Mouse (Mus musculus) embryonic facial prominence, embryonic 12.5 days (tissue): ENCODE measurements around the gene Ptk6. TPM values are rescaled to one million over a fixed set of nuclear protein-coding genes. Genes with fewer than 3 reads are reported as not detected.

ENCODE experiments used
- ATAC-seq: fragments of 200-750 bp; cut with Nextera tagmentation; 2 replicates; pipeline ENCODE4 v1.8.0; 2017; ENCODE audit not compliant: insufficient number of reproducible peaks, insufficient read depth, low FRiP score, low TSS enrichment
- H3K27ac ChIP-seq: fragments of 300-500 bp; sonication (generic); 2 replicates; pipeline ENCODE4 v1.5.1; 2016; ENCODE audit warnings: mild to moderate bottlenecking
- H3K27me3 ChIP-seq: fragments of 300-500 bp; sonication (generic); 2 replicates; pipeline ENCODE4 v1.6.1; 2016; ENCODE audit warnings: mild to moderate bottlenecking, moderate library complexity
- H3K36me3 ChIP-seq: fragments of 300-500 bp; sonication (generic); 2 replicates; pipeline ENCODE4 v1.6.1; 2016; ENCODE audit warnings: mild to moderate bottlenecking
- H3K4me1 ChIP-seq: fragments of 300-500 bp; sonication (generic); 2 replicates; pipeline ENCODE4 v1.6.1; 2016
- H3K4me2 ChIP-seq: fragments of 300-500 bp; sonication (generic); replicated peaks from 2 replicates; pipeline ENCODE4 v1.6.1; 2016; ENCODE audit warnings: mild to moderate bottlenecking, moderate library complexity
- H3K4me3 ChIP-seq: fragments of 300-500 bp; sonication (generic); 2 replicates; pipeline ENCODE4 v1.5.1; 2016; ENCODE audit warnings: mild to moderate bottlenecking
- H3K9ac ChIP-seq: fragments of 300-500 bp; sonication (generic); 2 replicates; pipeline ENCODE4 v1.6.1; 2016; ENCODE audit warnings: mild to moderate bottlenecking, moderate library complexity
- H3K9me3 ChIP-seq: fragments of 300-500 bp; sonication (generic); 2 replicates; pipeline ENCODE4 v1.6.1; 2016; ENCODE audit warnings: mild to moderate bottlenecking, moderate library complexity
- WGBS: fragments of 180-500 bp; shearing (Covaris S2); methylation state at CpG from one replicate; pipeline ENCODE4 v1.1.7; 2016; 5-methylcytosine and 5-hydroxymethylcytosine counted together
- polyA plus RNA-seq: library from polyadenylated mRNA; unstranded; fragments of >200 nt; fragmentation: Nextera tagmentation; extraction: Ambion mirVana; gene quantifications from 2 replicates; pipeline ENCODE4 v1.2.1, GENCODE M21; 2016

Ptk6 gene
- not detected in 2 replicates for polyA plus RNA-seq

- no peaks in the 10 kb centered on the region for H3K36me3 ChIP-seq
- ATAC-seq = no peak
- H3K4me1 ChIP-seq = no peaks in the 10 kb centered on the region
- H3K9ac ChIP-seq = no peak within 1 kb of the TSS
- no peak within 1 kb of the TSS for H3K27ac ChIP-seq
- 83% methylated on average over 3 of the region's 3 CpGs for WGBS
- no peaks in the 10 kb centered on the region; the same call in none of the 2 replicates for H3K27me3 ChIP-seq
- H3K9me3 ChIP-seq = no peaks in the 10 kb centered on the region
- H3K4me2 ChIP-seq = no peak within 1 kb of the TSS
- no peak within 1 kb of the TSS for H3K4me3 ChIP-seq
Measured at GRCm38 (mm10) chr2:181202422-181202821, at the start of gene Ptk6. Gene Ptk6 (minus strand): TSS chr2:181202789.

- H3K27ac ChIP-seq = no peak overlapping the region
- H3K9ac ChIP-seq = no peak overlapping the region
- no peaks in the 10 kb centered on the region for H3K27me3 ChIP-seq
- H3K4me3 ChIP-seq = no peak overlapping the region
- ATAC-seq = no peak
- H3K9me3 ChIP-seq = no peaks in the 10 kb centered on the region
- H3K36me3 ChIP-seq = peaks cover 47% of the 10 kb centered on the region
- H3K4me2 ChIP-seq = no peak overlapping the region
- H3K4me1 ChIP-seq = no peaks in the 10 kb centered on the region
- 72% methylated on average over 1 of the region's 1 CpGs for WGBS
Measured at GRCm38 (mm10) chr2:181251841-181252240, 49.3 kb upstream of the Ptk6 start.

DNA sequence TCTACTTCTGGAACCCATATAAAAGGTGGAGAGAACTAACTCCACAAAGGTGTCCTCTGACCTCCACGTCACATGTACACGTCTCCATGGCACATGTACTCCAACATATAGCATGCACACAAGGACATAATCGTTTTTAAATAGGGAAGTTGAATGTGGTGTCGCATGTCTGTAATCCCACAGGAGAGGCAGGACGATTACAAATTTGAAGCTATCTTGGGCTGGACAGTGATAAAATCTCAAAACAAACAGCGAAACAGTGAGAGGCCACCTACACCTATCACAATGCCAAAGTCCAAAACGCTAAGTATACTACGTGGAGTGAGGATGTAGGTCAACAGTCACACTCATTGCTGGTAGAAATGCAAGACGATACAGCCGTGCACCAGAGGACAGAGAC, 46.6 kb upstream of the Ptk6 start:
- Histone ChIP-seq H3K27me3 (no peaks in the 10 kb centered on the region), H3K4me1 (no peaks in the 10 kb centered on the region), H3K9ac (no peak overlapping the region), H3K27ac (no peak overlapping the region), H3K4me3 (no peak overlapping the region), H3K36me3 (peaks cover 32% of the 10 kb centered on the region), H3K4me2 (no peak overlapping the region), H3K9me3 (no peaks in the 10 kb centered on the region)
- no peak for ATAC-seq
- 80% methylated on average over 10 of the region's 10 CpGs for WGBS

DNA sequence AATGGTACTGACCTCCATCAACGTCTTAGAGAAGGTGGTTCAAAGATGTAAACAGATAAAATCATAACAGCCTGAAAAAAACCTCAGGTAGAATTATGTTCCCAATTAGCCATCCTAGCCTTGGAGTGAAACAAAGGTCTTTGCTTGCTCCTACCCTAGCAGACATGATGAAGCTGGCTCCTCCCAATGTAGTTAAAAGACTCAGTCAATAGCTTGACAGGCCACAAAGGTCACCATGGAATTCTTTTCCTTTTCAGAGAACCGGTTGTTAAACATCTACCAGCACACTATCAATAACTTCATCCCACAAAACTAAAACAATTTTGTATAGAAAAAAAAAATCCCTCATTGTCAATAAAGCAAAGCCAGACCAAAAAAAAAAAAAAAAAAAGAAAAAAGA, 42.4 kb upstream of the Ptk6 start:
- H3K4me3 ChIP-seq = no peak overlapping the region
- WGBS = 25% methylated on average over 2 of the region's 2 CpGs
- no peak overlapping the region for H3K9ac ChIP-seq
- H3K36me3 ChIP-seq = no peaks in the 10 kb centered on the region
- ATAC-seq = no peak
- H3K4me1 ChIP-seq = peaks cover 7% of the 10 kb centered on the region; the same call in 1 of the 2 replicates
- no peak overlapping the region for H3K27ac ChIP-seq
- no peaks in the 10 kb centered on the region for H3K27me3 ChIP-seq
- H3K4me2 ChIP-seq = no peak overlapping the region
- H3K9me3 ChIP-seq = no peaks in the 10 kb centered on the region

GRCm38 (mm10) chr2:181243706-181244394, 41.3 kb upstream of the Ptk6 start:
- Histone ChIP-seq H3K9ac (no peak overlapping the region), H3K27ac (no peak overlapping the region), H3K9me3 (no peaks in the 10 kb centered on the region), H3K4me1 (peaks cover 7% of the 10 kb centered on the region; the same call in 1 of the 2 replicates), H3K27me3 (no peaks in the 10 kb centered on the region), H3K4me3 (no peak overlapping the region), H3K36me3 (no peaks in the 10 kb centered on the region), H3K4me2 (no peak overlapping the region)
- WGBS = 33% methylated on average over 11 of the region's 11 CpGs
- ATAC-seq = no peak

DNA sequence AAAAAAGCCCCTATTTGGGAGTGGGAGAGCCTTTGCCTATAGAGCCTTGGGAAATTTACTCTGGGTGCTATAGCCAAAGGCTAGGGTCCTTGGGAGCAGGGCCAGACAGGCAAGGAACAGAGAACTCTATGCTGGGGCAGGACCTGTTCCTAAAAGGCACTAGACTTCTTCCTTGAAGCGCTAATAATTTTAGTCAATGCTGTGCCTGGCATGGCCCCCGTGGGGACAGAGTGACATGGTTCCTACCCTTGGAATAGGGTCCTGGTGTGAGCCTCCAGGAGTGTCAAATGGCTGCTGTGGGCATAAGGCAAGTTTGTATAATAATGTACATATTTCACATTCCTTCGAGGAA, 39.7 kb upstream of the Ptk6 start:
- no peak for ATAC-seq
- Histone ChIP-seq H3K4me1 (peaks cover 7% of the 10 kb centered on the region; the same call in 1 of the 2 replicates), H3K27me3 (no peaks in the 10 kb centered on the region), H3K9ac (no peak overlapping the region), H3K4me3 (peak overlapping the region; percentile 39), H3K36me3 (no peaks in the 10 kb centered on the region), H3K27ac (no peak overlapping the region), H3K4me2 (peak overlapping the region; percentile 63), H3K9me3 (no peaks in the 10 kb centered on the region)
- 53% methylated on average over 3 of the region's 3 CpGs for WGBS

DNA sequence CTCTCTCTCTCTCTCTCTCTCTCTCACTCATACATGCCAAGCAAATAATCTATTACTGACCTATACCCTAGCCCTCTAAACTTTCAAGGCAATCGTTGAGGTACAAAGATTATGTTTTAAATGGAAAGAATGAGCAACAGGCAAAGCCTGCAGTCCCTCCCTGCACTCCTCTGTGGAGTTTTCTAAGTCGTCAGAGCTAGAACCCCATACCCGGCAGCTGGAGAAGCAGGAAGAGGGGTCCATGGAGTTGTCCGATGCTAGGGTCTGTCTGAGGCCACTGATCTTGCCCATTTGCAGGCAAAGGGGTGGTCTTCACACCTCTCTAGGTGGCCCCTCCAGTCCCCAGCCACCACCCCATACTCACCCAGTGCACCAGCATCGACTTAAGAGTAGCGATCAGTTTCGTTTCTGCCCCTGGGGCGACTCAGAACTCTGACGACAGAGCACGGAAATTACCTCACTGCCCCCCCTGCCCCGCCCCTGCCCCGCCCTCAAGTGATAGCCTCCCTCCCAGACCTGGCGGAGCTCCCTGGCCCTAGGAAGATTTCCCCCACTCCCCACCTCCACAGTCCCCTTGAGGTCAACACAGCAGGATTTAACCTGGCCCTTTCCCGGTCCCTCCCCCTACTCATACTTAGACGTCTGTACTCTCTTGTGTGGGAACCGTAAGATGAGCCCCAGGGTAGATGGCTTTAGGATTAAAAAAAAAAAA, 39.2 kb upstream of the Ptk6 start, which contains the start of gene Helz2:
Helz2 (minus strand) TSS at position 426 of the 712 bp plus-strand sequence.
- no peaks in the 10 kb centered on the region for H3K9me3 ChIP-seq
- whole genome bisulfite sequencing = 8% methylated on average over 15 of the region's 16 CpGs
- no peaks in the 10 kb centered on the region for H3K27me3 ChIP-seq
- peaks cover 7% of the 10 kb centered on the region; the same call in 1 of the 2 replicates for H3K4me1 ChIP-seq
- H3K9ac ChIP-seq = peak within 1 kb of the TSS; percentile 28
- H3K27ac ChIP-seq = no peak within 1 kb of the TSS
- H3K4me2 ChIP-seq = peak within 1 kb of the TSS; percentile 63
- ATAC-seq = no peak; the same call in 1 of the 2 replicates
- H3K4me3 ChIP-seq = peak within 1 kb of the TSS; percentile 39
- no peaks in the 10 kb centered on the region for H3K36me3 ChIP-seq

DNA sequence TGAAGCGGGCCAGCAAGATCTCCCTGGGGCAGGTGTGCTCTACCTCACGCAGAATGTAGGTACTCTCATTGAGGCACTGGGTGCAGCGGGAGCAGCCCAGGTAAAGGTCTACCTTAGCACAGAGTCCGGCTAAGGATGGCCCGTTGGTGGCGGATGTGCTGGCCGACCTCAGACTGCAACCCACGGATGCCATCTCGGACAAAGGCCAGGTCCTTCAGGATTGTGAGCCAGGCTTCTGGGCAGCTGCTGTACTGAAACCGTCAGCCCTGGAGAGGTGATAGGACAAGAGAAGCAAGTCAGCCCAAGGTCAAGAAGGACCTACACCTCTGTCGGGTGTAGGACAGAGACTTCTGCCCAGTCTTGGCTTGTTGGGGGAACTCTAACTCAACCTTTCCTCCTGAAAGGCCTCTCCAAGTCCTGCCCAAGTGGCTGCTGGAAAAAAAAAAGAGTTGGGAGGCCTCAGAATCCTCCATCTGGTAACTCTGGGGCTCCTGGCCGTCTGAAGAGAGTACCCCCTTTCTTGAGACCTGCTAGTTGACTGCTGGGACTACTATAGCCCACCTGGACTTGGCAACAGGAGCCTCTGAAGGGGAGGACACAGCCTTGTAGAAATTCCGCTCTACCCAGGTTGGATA, 38.3 kb upstream of the Ptk6 start:
- Histone ChIP-seq H3K4me1 (peaks cover 7% of the 10 kb centered on the region; the same call in 1 of the 2 replicates), H3K4me3 (0 out of 2 replicates have a peak overlapping the region, but pooled peaks have one; percentile 39), H3K27me3 (no peaks in the 10 kb centered on the region), H3K9ac (no peak overlapping the region), H3K27ac (no peak overlapping the region), H3K9me3 (no peaks in the 10 kb centered on the region), H3K36me3 (no peaks in the 10 kb centered on the region), H3K4me2 (peak overlapping the region; percentile 63; the same call in 1 of the 2 replicates)
- ATAC-seq = no peak
- WGBS = 93% methylated on average over 13 of the region's 13 CpGs

GRCm38 (mm10) chr2:181239261-181239660, 36.7 kb upstream of the Ptk6 start:
- H3K9me3 ChIP-seq = no peaks in the 10 kb centered on the region
- no peak overlapping the region for H3K27ac ChIP-seq
- no peak overlapping the region for H3K4me2 ChIP-seq
- H3K27me3 ChIP-seq = no peaks in the 10 kb centered on the region
- H3K4me3 ChIP-seq = no peak overlapping the region
- no peak for ATAC-seq
- H3K4me1 ChIP-seq = peaks cover 7% of the 10 kb centered on the region; the same call in 1 of the 2 replicates
- no peak overlapping the region for H3K9ac ChIP-seq
- no peaks in the 10 kb centered on the region; the same call in 1 of the 2 replicates for H3K36me3 ChIP-seq
- WGBS = 92% methylated on average over 9 of the region's 9 CpGs

DNA sequence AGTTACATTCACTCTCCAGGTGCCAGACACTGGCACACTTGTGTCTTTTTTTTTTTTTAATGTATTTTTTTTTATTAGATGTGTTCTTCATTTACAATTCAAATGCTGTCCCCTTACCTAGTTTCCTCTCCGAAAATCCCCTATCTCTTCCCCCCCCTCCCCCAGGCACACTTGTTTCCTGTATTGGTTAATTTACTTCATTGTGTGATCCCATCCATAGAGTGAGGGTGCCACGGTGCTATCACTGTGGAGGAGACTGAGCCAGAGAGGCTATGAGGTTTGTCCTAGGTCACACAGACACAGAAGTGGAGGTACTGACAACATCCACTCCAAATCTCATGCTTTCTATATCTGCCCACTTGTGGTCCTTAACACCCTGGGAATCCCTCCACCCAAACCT, 36.3 kb upstream of the Ptk6 start:
- Histone ChIP-seq H3K4me3 (no peak overlapping the region), H3K27ac (no peak overlapping the region), H3K9me3 (no peaks in the 10 kb centered on the region), H3K36me3 (no peaks in the 10 kb centered on the region; the same call in 1 of the 2 replicates), H3K27me3 (no peaks in the 10 kb centered on the region), H3K4me1 (peaks cover 7% of the 10 kb centered on the region; the same call in 1 of the 2 replicates), H3K9ac (no peak overlapping the region), H3K4me2 (no peak overlapping the region)
- no peak for ATAC-seq
- 68% methylated on average over 2 of the region's 2 CpGs for WGBS

GRCm38 (mm10) chr2:181238091-181238610, 35.6 kb upstream of the Ptk6 start:
- H3K9ac ChIP-seq = no peak overlapping the region
- H3K36me3 ChIP-seq = no peaks in the 10 kb centered on the region; the same call in 1 of the 2 replicates
- no peak for ATAC-seq
- H3K27me3 ChIP-seq = no peaks in the 10 kb centered on the region
- WGBS = 75% methylated on average over 10 of the region's 10 CpGs
- peaks cover 7% of the 10 kb centered on the region; the same call in 1 of the 2 replicates for H3K4me1 ChIP-seq
- H3K27ac ChIP-seq = no peak overlapping the region
- H3K4me3 ChIP-seq = no peak overlapping the region
- H3K4me2 ChIP-seq = no peak overlapping the region
- H3K9me3 ChIP-seq = no peaks in the 10 kb centered on the region
